Mouse (Mus musculus) kidney, postnatal 0 days (tissue): ENCODE results near the gene Micu1. TPM values are rescaled to one million over a fixed set of nuclear protein-coding genes. Genes with fewer than 3 reads are reported as not detected.

Experiments used
- ATAC-seq: fragments of 200-750 bp; cut with Nextera tagmentation; replicated peaks from 2 replicates; pipeline ENCODE4 v1.8.0; 2017; ENCODE audit warnings: low read depth, moderate number of reproducible peaks, moderate TSS enrichment, moderate library complexity; ENCODE audit not compliant: low FRiP score
- DNase-seq: peaks from one replicate; pipeline ENCODE4 v3.0.0-alpha.2; 2016; ENCODE audit warnings: low spot score
- H3K27ac ChIP-seq: fragments of 300-500 bp; sonication (generic); 2 replicates; pipeline ENCODE4 v1.5.1; 2014; ENCODE audit warnings: mild to moderate bottlenecking
- H3K27me3 ChIP-seq: fragments of 300-500 bp; sonication (generic); 2 replicates; pipeline ENCODE4 v1.6.1; 2014; ENCODE audit warnings: low read length, mixed read lengths; ENCODE audit not compliant: insufficient read depth
- H3K36me3 ChIP-seq: fragments of 300-500 bp; sonication (generic); 2 replicates; pipeline ENCODE4 v1.6.1; 2014; ENCODE audit warnings: low read length, mixed read lengths; ENCODE audit not compliant: insufficient read depth
- H3K4me1 ChIP-seq: fragments of 300-500 bp; sonication (generic); replicated peaks from 2 replicates; pipeline ENCODE4 v1.6.1; 2014; ENCODE audit warnings: antibody characterized with exemption, low read length, mixed read lengths; ENCODE audit not compliant: insufficient read depth
- H3K4me2 ChIP-seq: fragments of 300-500 bp; sonication (generic); 2 replicates; pipeline ENCODE4 v1.6.1; 2014; ENCODE audit warnings: mild to moderate bottlenecking, low read length, moderate library complexity, mixed read lengths
- H3K4me3 ChIP-seq: fragments of 300-500 bp; sonication (generic); replicated peaks from 2 replicates; pipeline ENCODE4 v1.5.1; 2014; ENCODE audit warnings: low read depth, low read length
- H3K9ac ChIP-seq: fragments of 300-500 bp; sonication (generic); 2 replicates; pipeline ENCODE4 v1.6.1; 2014; ENCODE audit warnings: low read depth, low read length
- H3K9me3 ChIP-seq: fragments of 300-500 bp; sonication (generic); replicated peaks from 2 replicates; pipeline ENCODE4 v1.6.1; 2016; ENCODE audit warnings: low read length, inconsistent platforms, mixed read lengths
- CTCF ChIP-seq: IDR thresholded peaks from 2 replicates; pipeline ENCODE4 v1.5.1; 2016; ENCODE audit warnings: antibody characterized with exemption, low read depth, mild to moderate bottlenecking, moderate library complexity
- WGBS: fragments of 180-500 bp; shearing (Covaris S2); extraction: QIAGEN DNeasy Blood & Tissue Kit; methylation state at CpG from one replicate; pipeline ENCODE4 v1.1.7; 2014; 5-methylcytosine and 5-hydroxymethylcytosine counted together
- polyA plus RNA-seq: library from polyadenylated mRNA; unstranded; fragments of >200 nt; fragmentation: Nextera tagmentation; extraction: Ambion mirVana; gene quantifications from 2 replicates; pipeline ENCODE4 v1.2.1, GENCODE M21; 2015

The Micu1 gene
- polyA plus RNA-seq, 1 experiment from 2014 or later = 60.9 TPM

GRCm38 (mm10) chr10:59786289-59786688 is 84.0 kb downstream of the Micu1 start:
- Histone ChIP-seq H3K36me3 (0 out of 2 replicates have a peak, but pooled peaks cover 7% of the 10 kb centered on the region), H3K9ac (no peak overlapping the region), H3K4me3 (no peak overlapping the region), H3K4me2 (no peak overlapping the region), H3K4me1 (no peaks in the 10 kb centered on the region), H3K27me3 (no peaks in the 10 kb centered on the region), H3K27ac (no peak overlapping the region), H3K9me3 (no peaks in the 10 kb centered on the region)
- ATAC-seq = no peak
- TF ChIP-seq CTCF = no peak
- no peak for DNase-seq
- WGBS = 77% methylated on average over 5 of the region's 5 CpGs

GRCm38 (mm10) chr10:59787140-59787800 is 85.0 kb downstream of the Micu1 start:
- no peak overlapping the region for H3K27ac ChIP-seq
- DNase-seq (peak; percentile 36), ATAC-seq (no peak)
- 59% methylated on average over 11 of the region's 11 CpGs for WGBS
- H3K9ac ChIP-seq = no peak overlapping the region
- no peak overlapping the region for H3K4me2 ChIP-seq
- H3K4me1 ChIP-seq = no peaks in the 10 kb centered on the region
- peak; percentile 51; the same call in 1 of the 2 replicates for TF ChIP-seq CTCF
- no peak overlapping the region for H3K4me3 ChIP-seq
- H3K36me3 ChIP-seq = 0 out of 2 replicates have a peak, but pooled peaks cover 7% of the 10 kb centered on the region
- no peaks in the 10 kb centered on the region for H3K27me3 ChIP-seq
- no peaks in the 10 kb centered on the region for H3K9me3 ChIP-seq

DNA sequence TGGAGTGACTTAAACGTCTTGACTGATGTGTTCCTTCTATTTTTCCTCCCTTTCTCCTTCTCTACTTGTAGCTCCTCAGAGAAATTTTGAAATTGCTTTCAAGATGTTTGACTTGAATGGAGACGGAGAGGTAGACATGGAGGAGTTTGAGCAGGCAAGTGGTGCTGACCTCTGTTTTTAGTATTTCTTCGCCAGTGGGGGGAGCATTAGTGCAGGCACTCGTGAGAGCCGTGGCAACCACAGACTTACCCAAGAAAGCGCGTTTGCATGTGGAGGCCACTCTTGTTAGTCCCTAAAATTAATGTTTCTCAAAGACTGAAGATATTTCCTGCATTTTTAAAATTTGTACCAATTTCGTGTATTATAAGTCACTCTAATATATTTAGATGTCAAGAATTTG is 85.6 kb downstream of the Micu1 start:
- 79% methylated on average over 8 of the region's 8 CpGs for WGBS
- Histone ChIP-seq H3K36me3 (0 out of 2 replicates have a peak, but pooled peaks cover 7% of the 10 kb centered on the region), H3K4me2 (no peak overlapping the region), H3K9ac (no peak overlapping the region), H3K27ac (no peak overlapping the region), H3K4me1 (no peaks in the 10 kb centered on the region), H3K4me3 (no peak overlapping the region), H3K27me3 (no peaks in the 10 kb centered on the region), H3K9me3 (no peaks in the 10 kb centered on the region)
- ATAC-seq = no peak
- DNase-seq = no peak
- TF ChIP-seq CTCF = no peak; the same call in 1 of the 2 replicates

DNA sequence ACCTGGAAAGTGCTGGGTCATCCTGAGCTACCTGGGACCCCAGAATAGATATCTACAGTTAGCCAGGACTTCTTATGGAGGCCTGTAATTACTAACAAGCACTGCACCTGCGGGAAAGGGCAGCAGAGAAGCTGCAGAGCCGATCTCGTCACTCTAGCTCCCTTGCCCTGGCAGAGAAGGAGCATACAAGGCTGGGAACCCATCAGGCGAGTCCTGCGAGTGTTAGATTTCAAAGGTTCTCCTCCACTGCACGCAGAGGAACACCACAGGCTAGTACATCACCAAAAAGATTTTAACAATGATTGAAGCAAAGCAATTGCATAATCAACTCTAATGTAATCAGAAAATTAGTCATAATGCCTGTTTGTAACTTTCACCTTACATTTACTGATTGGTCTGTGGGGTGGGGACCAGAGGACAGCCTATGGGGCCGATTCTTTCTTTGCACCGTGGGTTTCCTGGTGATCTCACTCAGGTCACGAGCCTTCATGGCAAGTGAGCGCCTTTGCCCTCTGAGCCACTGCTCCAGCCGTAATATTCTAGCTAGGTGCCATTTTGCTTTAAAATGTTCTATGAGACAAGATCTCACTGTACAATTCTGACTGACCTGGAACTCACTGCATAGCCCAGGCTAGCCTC is 88.1 kb downstream of the Micu1 start:
- no peak for TF ChIP-seq CTCF
- 0 out of 2 replicates have a peak, but pooled peaks cover 7% of the 10 kb centered on the region for H3K36me3 ChIP-seq
- no peak overlapping the region for H3K27ac ChIP-seq
- no peaks in the 10 kb centered on the region for H3K9me3 ChIP-seq
- no peak overlapping the region for H3K9ac ChIP-seq
- H3K27me3 ChIP-seq = no peaks in the 10 kb centered on the region
- ATAC-seq (0 out of 2 replicates have a peak, but pooled peaks have one; percentile 43), DNase-seq (peak; percentile 56)
- no peak overlapping the region for H3K4me3 ChIP-seq
- WGBS = 53% methylated on average over 11 of the region's 11 CpGs
- H3K4me2 ChIP-seq = no peak overlapping the region
- no peaks in the 10 kb centered on the region for H3K4me1 ChIP-seq

DNA sequence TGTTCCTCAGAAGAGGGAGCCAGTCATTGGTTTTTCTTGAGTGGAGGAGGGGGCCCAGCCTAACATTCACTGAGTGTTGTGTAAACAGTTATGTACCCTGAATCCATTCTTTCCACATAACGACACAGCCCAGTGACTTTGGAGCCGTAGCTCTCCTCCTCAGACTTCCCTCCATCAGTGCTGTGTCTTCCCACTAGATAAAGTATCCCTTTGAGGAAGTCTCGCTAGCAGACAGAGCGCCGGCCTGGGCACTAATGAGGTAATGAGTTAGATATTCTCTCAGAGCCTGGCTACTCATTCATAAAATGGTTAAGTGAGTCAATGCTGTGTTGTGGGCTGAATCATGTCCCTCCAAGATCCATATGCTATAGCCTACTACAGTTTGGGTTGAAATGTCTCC is 89.6 kb downstream of the Micu1 start:
- DNase-seq (no peak), ATAC-seq (no peak; the same call in 1 of the 2 replicates)
- WGBS = 48% methylated on average over 5 of the region's 5 CpGs
- H3K4me1 ChIP-seq = no peaks in the 10 kb centered on the region
- no peak for TF ChIP-seq CTCF
- H3K36me3 ChIP-seq = 0 out of 2 replicates have a peak, but pooled peaks cover 7% of the 10 kb centered on the region
- H3K9ac ChIP-seq = no peak overlapping the region
- no peak overlapping the region for H3K27ac ChIP-seq
- no peaks in the 10 kb centered on the region for H3K27me3 ChIP-seq
- H3K4me2 ChIP-seq = no peak overlapping the region
- H3K4me3 ChIP-seq = no peak overlapping the region
- no peaks in the 10 kb centered on the region for H3K9me3 ChIP-seq

GRCm38 (mm10) chr10:59792575-59793176 is 90.4 kb downstream of the Micu1 start:
- Histone ChIP-seq H3K4me1 (no peaks in the 10 kb centered on the region), H3K9me3 (no peaks in the 10 kb centered on the region), H3K36me3 (0 out of 2 replicates have a peak, but pooled peaks cover 7% of the 10 kb centered on the region), H3K27ac (no peak overlapping the region), H3K27me3 (no peaks in the 10 kb centered on the region), H3K9ac (no peak overlapping the region), H3K4me2 (no peak overlapping the region), H3K4me3 (no peak overlapping the region)
- no peak for TF ChIP-seq CTCF
- DNase-seq (no peak), ATAC-seq (no peak)
- 87% methylated on average over 9 of the region's 9 CpGs for WGBS
